Mouse (Mus musculus) gastrocnemius, postnatal 14 days (tissue): Measurements from ENCODE around the gene Rab3gap2. TPM values are rescaled to one million over a fixed set of nuclear protein-coding genes. Genes with fewer than 3 reads are reported as not detected.
"Not testable (repeated sequence)": the region's sequence is repeated elsewhere in the genome, so short reads cannot be mapped to it uniquely, and the experiment has no call there.

ENCODE experiments used
- DNase-seq: peaks from one replicate; pipeline ENCODE4 v3.0.0; 2021; ENCODE audit warnings: mixed read lengths
- intact Hi-C: fragments of 180-260 bp; cut with DNase I; formaldehyde crosslinking; loops from one replicate; pipeline ENCODE4 v1.15.1; 2025; ENCODE audit warnings: low total_unique reads
- microRNA-seq, 2 experiments: library from miRNA; unstranded; fragments of <30 nt; microRNA quantifications; one replicate each; pipeline ENCODE4 v1.2.0; 2021
- total RNA-seq, 2 experiments: library from RNA; stranded (reverse); gene quantifications; 2 replicates each; pipeline ENCODE4 v1.2.3; 2021

Rab3gap2 gene
- total RNA-seq, 2 experiments from 2014 or later, result 15.2 to 18.1 TPM

GRCm38 (mm10) chr1:185314546-185314945 is 110.6 kb downstream of the Rab3gap2 start:
- DNase-seq, result no peak
- intact Hi-C loops, result no loop called here

- intact Hi-C loops, result no loop called here
- DNase-seq, result no peak
Measured at GRCm38 (mm10) chr1:185315846-185316568, 112.1 kb downstream of the Rab3gap2 start.

DNA sequence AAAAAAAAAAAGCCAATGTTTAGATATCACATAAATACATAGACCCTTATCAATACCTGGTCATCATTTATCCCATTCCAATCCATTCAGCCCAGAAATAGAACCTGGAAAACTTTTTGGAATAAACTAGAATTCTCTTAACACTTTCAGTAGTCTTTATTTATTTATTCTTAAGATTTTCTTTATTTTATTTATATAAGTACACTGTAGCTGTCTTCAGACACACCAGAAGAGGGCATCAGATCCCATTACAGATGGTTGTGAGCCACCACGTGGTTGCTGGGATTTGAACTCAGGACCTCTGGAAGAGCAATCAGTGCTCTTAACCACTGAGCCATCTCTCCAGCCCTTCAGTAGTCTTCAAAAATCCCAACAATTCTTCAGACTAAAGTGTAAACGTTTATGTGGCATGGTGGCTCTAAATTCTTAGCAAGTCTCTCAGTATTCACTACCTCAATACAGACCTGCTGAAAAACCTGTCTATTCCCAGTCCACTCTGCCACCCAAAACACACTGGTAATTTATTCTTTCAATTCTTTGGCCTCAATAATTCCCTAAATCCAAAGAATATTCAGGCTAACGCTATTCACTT is 123.9 kb downstream of the Rab3gap2 start:
- DNase-seq, intact Hi-C loops: not testable (repeated sequence)

GRCm38 (mm10) chr1:185328721-185329610 is 125.0 kb downstream of the Rab3gap2 start, which contains the start of gene Iars2:
Gene Iars2 (minus strand): TSS chr1:185329396.
- peak; percentile 88 for DNase-seq

GRCm38 (mm10) chr1:185329851-185330250 is 125.9 kb downstream of the Rab3gap2 start:
- DNase-seq, result no peak
- intact Hi-C loops, result no loop called here

More at GRCm38 (mm10) chr1:185328721-185329610, 125.0 kb downstream of the Rab3gap2 start, which contains the start of gene Iars2:
- intact Hi-C loops, result no loop called here

- DNase-seq, result no peak
- intact Hi-C loops, result no loop called here
Measured at GRCm38 (mm10) chr1:185331364-185331763, 127.4 kb downstream of the Rab3gap2 start.

DNA sequence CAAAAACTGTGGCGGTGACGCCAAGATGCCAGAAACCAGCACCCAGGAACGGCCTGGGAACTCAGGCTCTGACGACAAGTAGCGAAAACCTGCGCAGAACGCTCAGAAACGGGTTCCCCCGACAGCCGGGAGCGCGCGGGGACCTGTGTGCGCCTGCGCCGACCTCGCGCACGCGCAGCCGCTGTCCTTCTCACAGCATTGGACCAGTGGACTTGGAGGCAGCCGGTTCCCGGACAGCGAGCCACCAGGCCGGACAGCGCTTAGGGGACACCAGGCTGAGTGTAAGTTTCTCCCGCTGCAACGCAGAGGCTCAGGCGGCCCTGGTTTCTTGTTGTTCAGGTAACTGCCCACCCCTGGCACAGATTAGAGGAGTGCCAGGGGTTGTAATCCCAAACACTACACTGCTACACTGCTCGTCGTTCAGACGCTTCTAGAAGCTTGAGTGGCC is 128.1 kb downstream of the Rab3gap2 start, which contains the start of gene Bpnt1:
Bpnt1 (plus strand) TSS at position 167 of the 448 bp plus-strand sequence.
- DNase-seq, result peak; percentile 88
- intact Hi-C loops, result no loop called here

DNA sequence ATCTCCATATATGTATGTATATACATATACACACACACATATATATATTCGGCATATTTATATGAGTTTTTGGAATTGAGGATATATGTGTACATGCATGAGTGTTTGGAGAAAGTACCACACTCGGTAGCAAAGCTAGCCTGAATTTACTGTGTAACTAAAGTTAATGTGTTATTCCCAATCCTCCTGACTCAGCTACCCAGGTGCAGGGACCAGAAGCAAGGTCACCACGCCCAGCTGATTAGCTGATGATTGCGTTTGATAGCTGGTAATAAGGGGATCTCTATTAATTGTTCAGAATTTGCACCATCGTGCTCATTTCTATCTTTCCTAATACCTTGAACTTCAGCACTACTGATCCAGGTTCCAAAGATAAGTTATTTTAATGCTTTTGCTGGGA is 129.7 kb downstream of the Rab3gap2 start:
- DNase-seq, result no peak

DNA sequence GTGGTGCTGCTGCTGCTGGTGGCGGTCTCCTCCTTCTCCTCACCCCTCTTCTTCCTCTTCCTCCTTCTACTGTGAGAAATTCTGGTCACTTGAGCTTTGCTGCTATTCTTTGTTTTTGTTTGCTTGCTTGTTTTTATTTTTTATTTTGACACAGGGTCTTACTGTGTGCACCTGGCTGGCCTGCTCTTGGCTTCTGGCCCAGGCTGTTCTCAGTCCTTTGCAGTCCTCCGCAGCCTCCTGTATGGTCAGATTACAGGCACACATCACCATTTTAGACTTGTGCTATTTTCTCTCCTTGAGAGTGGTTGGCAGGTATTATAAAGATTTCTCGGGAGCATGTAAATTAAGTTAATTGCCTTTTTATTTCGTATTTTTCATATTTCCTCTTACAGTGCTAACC is 130.2 kb downstream of the Rab3gap2 start:
- intact Hi-C loops, result no loop called here
- no peak for DNase-seq

More for the DNA sequence above, 129.7 kb downstream of the Rab3gap2 start:
- intact Hi-C loops, result no loop called here

DNA sequence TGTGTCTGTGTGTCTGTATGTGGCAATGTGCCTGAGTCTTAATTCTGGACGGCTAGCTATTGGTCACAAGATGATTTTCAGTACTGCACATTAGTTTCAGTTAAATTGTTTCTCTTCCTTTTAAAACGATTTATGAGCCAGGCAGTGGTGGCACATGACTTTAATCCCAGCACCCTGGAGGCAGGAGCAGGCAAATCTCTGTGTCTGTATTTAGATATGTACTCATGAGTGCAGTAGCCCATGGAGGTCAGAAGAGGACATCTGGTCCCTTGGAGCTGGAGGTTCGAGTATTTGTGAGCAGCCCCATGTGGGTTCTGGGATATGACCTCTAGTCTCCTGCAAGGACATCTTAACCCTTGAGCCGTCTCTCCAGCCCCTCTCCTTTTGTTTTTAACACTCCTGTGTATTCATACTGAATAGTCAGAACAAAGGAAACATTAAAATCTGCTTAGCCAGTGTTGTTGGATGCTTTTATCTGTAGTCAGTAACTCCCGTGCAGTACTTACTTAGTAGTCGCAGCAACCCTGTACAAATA is 131.4 kb downstream of the Rab3gap2 start:
- intact Hi-C loops, result no loop called here
- DNase-seq, result no peak

Small RNA genes within 50 kb of the gene (microRNA-seq; reads per million reads assigned to microRNA genes)
- gene Mir194-1, result 0.50 to 0.96 reads per million in 2 experiments
- 0.32 to 1.5 reads per million in 2 experiments for gene Mir215
- gene Mir664, result 31.1 to 32.2 reads per million in 2 experiments

Other genes with a start within 250 kb of the Rab3gap2 start
- gene Mark1, start 204.5 kb upstream of the Rab3gap2 start, total RNA-seq, result 1 to 10 TPM; 3.4 to 4.4 TPM
- gene Iars2, start 125.3 kb downstream of the Rab3gap2 start, total RNA-seq, result 10 to 100 TPM; 53.2 to 56.7 TPM
- gene Bpnt1, start 128.0 kb downstream of the Rab3gap2 start, total RNA-seq, result 10 to 100 TPM; 12.1 to 16.8 TPM
- 100 to 1,000 TPM; 111 to 118 TPM for gene Eprs, start 158.9 kb downstream of the Rab3gap2 start, total RNA-seq